Mouse (Mus musculus) lung, postnatal 0 days (tissue): ENCODE measurements around the gene Cdca4. TPM values are rescaled to one million over a fixed set of nuclear protein-coding genes. Genes with fewer than 3 reads are reported as not detected.

Experiments
- ATAC-seq: fragments of 200-750 bp; cut with Nextera tagmentation; 2 replicates; pipeline ENCODE4 v1.8.0; 2017; ENCODE audit warnings: moderate library complexity
- DNase-seq: peaks from one replicate; pipeline ENCODE4 v3.0.0-alpha.2; 2016; ENCODE audit warnings: low spot score
- H3K27ac ChIP-seq: fragments of 300-500 bp; sonication (generic); 2 replicates; pipeline ENCODE4 v1.5.1; 2014; ENCODE audit warnings: antibody characterized with exemption, mild to moderate bottlenecking, low read length, mixed read lengths
- H3K27me3 ChIP-seq: fragments of 300-500 bp; sonication (generic); replicated peaks from 2 replicates; pipeline ENCODE4 v1.6.1; 2014; ENCODE audit warnings: low read length, mixed read lengths; ENCODE audit not compliant: insufficient read depth
- H3K36me3 ChIP-seq: fragments of 300-500 bp; sonication (generic); 2 replicates; pipeline ENCODE4 v1.6.1; 2014; ENCODE audit warnings: low read length, mixed read lengths; ENCODE audit not compliant: insufficient read depth
- H3K4me1 ChIP-seq: fragments of 300-500 bp; sonication (generic); 2 replicates; pipeline ENCODE4 v1.6.1; 2014; ENCODE audit warnings: antibody characterized with exemption, low read depth, low read length, mixed read lengths; ENCODE audit not compliant: insufficient read depth
- H3K4me2 ChIP-seq: fragments of 300-500 bp; sonication (generic); replicated peaks from 2 replicates; pipeline ENCODE4 v1.6.1; 2014; ENCODE audit warnings: low read depth, mild to moderate bottlenecking, low read length, moderate library complexity, mixed read lengths
- H3K4me3 ChIP-seq: fragments of 300-500 bp; sonication (generic); 2 replicates; pipeline ENCODE4 v1.5.1; 2014; ENCODE audit warnings: low read depth, low read length
- H3K9ac ChIP-seq: fragments of 300-500 bp; sonication (generic); replicated peaks from 2 replicates; pipeline ENCODE4 v1.6.1; 2014; ENCODE audit warnings: low read depth, mild to moderate bottlenecking
- H3K9me3 ChIP-seq: fragments of 300-500 bp; sonication (generic); 2 replicates; pipeline ENCODE4 v1.6.1; 2016; ENCODE audit warnings: low read length, mixed read lengths
- CTCF ChIP-seq: IDR thresholded peaks from 2 replicates; pipeline ENCODE4 v1.5.1; 2016; ENCODE audit warnings: antibody characterized with exemption, mild to moderate bottlenecking
- EP300 ChIP-seq: IDR thresholded peaks from 2 replicates; pipeline ENCODE4 v1.6.1; 2016; ENCODE audit warnings: antibody characterized with exemption, mild to moderate bottlenecking, control low read depth
- WGBS: fragments of 180-500 bp; shearing (Covaris S2); extraction: QIAGEN DNeasy Blood & Tissue Kit; methylation state at CpG from one replicate; pipeline ENCODE4 v1.1.7; 2014; 5-methylcytosine and 5-hydroxymethylcytosine counted together
- polyA plus RNA-seq: library from polyadenylated mRNA; unstranded; fragments of >200 nt; fragmentation: Nextera tagmentation; extraction: Ambion mirVana; gene quantifications from 2 replicates; pipeline ENCODE4 v1.2.1, GENCODE M21; 2015

Gene Cdca4
- polyA plus RNA-seq, 1 experiment from 2014 or later = 28.1 TPM

DNA sequence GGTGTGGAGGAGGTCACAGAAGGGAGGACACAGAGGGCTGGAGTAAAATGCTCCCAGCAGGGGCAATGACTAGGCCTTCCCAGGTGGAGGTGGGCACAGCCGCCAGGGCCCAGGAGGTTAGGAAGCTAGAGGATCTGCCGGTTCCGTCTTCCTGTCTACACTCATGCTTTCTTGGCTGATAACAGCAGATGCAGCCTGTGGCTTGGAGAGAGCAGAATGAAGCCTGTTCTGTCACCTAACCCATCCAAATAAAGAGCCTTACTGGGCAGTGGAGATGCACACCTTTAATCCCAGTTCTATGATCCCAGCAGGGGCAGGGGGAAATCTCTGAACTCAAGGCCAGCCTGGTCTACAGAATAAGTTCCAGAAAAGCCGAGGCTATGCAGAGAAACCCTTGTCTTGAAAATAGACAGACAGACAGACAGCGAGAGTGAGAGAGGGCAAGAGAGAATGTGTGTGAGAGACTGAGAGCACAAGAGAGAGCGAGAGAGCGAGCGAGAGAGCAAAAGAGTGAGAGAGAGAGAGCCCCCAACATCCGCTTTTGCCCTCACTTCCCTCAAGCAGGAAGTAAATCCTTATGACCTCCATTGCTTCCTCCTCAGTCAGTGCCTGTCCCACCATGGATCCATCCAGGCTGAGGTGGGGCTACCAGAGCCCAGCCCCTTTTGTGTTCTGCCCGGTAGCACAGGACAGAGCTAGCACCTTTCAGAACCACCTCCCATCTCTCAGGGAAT is 29.8 kb downstream of the Cdca4 start:
- Histone ChIP-seq H3K9me3 (no peaks in the 10 kb centered on the region), H3K4me3 (no peak overlapping the region), H3K4me1 (peaks cover 35% of the 10 kb centered on the region; the same call in 1 of the 2 replicates), H3K9ac (no peak overlapping the region), H3K4me2 (no peak overlapping the region), H3K27ac (no peak overlapping the region), H3K36me3 (no peaks in the 10 kb centered on the region), H3K27me3 (peaks cover 15% of the 10 kb centered on the region; the same call in 1 of the 2 replicates)
- DNase-seq = no peak
- no peak for ATAC-seq
- TF ChIP-seq CTCF (no peak), EP300 (no peak)
- 80% methylated on average over 10 of the region's 10 CpGs for WGBS

DNA sequence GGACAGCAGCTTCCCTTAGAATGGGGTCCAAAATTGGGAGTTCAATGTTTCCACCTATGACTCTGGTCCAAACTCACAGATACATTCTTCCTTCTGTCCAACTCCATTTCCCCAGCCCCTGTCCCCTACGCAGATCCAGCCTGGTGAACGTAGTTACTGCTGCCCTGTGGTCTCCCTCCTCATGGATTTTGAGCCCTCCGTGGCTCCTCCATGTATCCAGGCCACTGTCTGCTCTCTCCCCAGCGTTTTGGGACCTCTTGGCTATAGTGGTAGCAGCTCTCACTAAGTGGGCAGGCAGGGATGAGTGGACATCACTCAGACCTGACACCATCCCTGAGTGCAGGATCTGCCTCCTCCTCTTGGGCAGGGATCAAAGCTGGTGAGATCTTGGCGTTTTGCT is 30.5 kb downstream of the Cdca4 start:
- ATAC-seq (no peak), DNase-seq (no peak)
- no peaks in the 10 kb centered on the region for H3K36me3 ChIP-seq
- H3K9me3 ChIP-seq = no peaks in the 10 kb centered on the region
- no peak overlapping the region for H3K27ac ChIP-seq
- H3K4me2 ChIP-seq = no peak overlapping the region
- H3K27me3 ChIP-seq = peaks cover 15% of the 10 kb centered on the region; the same call in 1 of the 2 replicates
- TF ChIP-seq EP300 = no peak
- TF ChIP-seq CTCF = no peak
- H3K4me1 ChIP-seq = peaks cover 37% of the 10 kb centered on the region; the same call in 1 of the 2 replicates
- 57% methylated on average over 5 of the region's 5 CpGs for WGBS
- no peak overlapping the region for H3K4me3 ChIP-seq
- no peak overlapping the region for H3K9ac ChIP-seq

DNA sequence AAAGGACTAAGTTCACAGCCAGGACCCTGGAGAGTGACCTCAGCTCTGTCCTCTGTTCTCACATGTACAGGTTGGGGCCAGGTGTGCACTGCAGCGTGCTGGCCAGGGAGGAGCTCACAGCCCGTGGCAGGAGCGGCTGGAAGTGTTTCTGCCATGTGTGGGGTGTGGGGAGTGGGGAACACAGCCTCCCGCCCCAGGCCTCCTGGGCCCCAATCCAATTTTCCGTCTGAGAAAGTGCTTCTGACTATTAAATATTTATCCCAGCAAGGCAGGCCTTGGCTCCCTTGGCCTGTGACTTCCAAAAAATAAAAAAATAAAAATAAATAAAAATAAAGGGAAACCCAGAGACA is 30.9 kb downstream of the Cdca4 start:
- DNase-seq (no peak), ATAC-seq (0 out of 2 replicates have a peak, but pooled peaks have one; percentile 0)
- Histone ChIP-seq H3K4me3 (no peak overlapping the region), H3K9ac (no peak overlapping the region), H3K36me3 (no peaks in the 10 kb centered on the region), H3K4me1 (peaks cover 37% of the 10 kb centered on the region; the same call in 1 of the 2 replicates), H3K27me3 (peaks cover 15% of the 10 kb centered on the region; the same call in 1 of the 2 replicates), H3K27ac (0 out of 2 replicates have a peak overlapping the region, but pooled peaks have one; percentile 49), H3K4me2 (no peak overlapping the region), H3K9me3 (no peaks in the 10 kb centered on the region)
- 9% methylated on average over 5 of the region's 5 CpGs for WGBS
- no peak for TF ChIP-seq EP300
- TF ChIP-seq CTCF = no peak

DNA sequence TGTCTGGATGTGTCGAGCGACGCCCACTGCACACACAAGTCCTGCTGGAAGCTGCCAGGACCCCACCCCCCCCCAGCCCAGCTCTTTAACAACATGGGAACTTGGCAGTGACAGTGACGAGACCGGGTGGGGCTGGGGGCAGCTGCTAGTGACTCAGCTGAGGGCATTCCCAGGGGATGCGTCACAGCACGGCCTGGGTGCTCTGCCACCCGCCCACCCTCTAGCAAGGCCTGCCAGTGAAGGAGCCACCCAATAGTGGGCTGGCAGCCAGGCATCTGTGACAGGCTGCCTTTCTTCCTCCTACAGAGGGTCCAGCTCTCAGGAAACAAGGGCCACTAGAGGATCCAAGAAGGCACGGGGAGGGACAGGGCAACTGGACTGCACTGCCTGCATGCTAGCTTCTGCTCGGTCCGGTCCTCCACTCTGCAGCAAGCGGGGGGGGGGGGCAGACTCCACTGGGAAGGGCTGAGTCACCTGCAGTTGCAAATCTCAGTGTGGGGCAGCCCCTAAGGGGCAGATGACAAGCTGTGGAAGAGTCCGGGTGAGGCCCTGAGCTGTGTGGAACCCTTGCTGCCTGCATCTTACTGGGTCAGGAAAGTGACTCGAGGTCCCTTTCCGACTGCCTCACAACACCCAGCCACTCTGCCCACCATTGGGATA is 31.4 kb downstream of the Cdca4 start:
- H3K27ac ChIP-seq = peak overlapping the region; percentile 59; the same call in 1 of the 2 replicates
- H3K27me3 ChIP-seq = peaks cover 15% of the 10 kb centered on the region; the same call in 1 of the 2 replicates
- no peaks in the 10 kb centered on the region for H3K9me3 ChIP-seq
- H3K36me3 ChIP-seq = no peaks in the 10 kb centered on the region
- H3K9ac ChIP-seq = no peak overlapping the region
- WGBS = 19% methylated on average over 15 of the region's 15 CpGs
- peak; percentile 84 for DNase-seq
- no peak overlapping the region for H3K4me2 ChIP-seq
- peak; percentile 71 for ATAC-seq
- H3K4me1 ChIP-seq = peaks cover 37% of the 10 kb centered on the region; the same call in 1 of the 2 replicates
- H3K4me3 ChIP-seq = no peak overlapping the region
- TF ChIP-seq CTCF (no peak), EP300 (peak; percentile 63)

DNA sequence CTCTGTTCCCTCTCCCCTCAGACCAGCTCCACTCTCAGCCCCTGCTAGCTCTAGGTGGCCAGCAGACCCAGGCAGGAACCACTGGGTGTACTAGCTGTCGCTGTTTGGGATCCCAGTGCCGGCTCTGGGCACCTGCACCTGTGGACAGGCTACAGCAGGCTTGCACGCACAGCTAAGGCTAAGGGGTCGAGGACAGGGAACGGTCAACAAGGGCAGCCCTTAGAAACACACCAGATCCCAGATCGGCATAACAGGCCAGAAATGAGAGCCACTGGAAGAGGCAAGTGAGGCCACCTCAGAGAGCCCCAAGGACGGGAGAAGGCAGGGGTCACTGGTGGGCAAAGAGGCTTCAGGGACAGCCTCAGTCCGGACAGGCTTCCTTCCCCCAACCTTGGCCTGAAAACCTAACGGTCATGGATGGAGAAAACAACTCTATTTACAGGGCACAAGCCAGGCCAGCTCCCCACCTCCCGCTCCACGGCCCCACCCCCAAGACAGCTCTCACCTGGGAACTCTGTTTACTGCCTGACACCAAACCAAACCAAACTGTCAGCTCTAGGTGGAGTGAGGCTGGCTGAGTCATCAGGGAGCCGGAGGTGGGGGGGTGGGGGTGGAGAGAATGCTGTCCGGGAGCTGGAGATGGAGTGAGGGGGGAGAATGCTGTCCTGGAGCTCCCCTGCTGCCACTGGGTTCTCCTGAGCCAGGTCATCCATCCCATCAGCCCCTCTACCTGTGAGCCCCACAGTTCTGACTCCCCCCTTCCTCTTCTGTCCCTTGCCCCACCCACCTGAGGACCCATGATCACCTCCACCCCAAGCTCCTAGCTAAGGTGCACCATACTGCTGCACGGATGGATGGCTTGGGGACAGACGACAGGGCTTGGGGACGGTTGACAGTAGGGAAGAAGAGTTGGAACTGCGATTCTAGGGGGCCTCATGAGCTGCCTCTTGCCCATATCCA is 32.4 kb downstream of the Cdca4 start:
- DNase-seq = peak; percentile 41
- Histone ChIP-seq H3K9ac (no peak overlapping the region), H3K4me3 (no peak overlapping the region), H3K9me3 (no peaks in the 10 kb centered on the region), H3K27ac (peak overlapping the region; percentile 59), H3K36me3 (no peaks in the 10 kb centered on the region), H3K4me2 (no peak overlapping the region), H3K4me1 (peaks cover 30% of the 10 kb centered on the region; the same call in 1 of the 2 replicates), H3K27me3 (peaks cover 13% of the 10 kb centered on the region; the same call in 1 of the 2 replicates)
- TF ChIP-seq EP300 (no peak), CTCF (no peak)
- no peak; the same call in 1 of the 2 replicates for ATAC-seq
- 33% methylated on average over 16 of the region's 17 CpGs for WGBS
